Comparison of ENCODE assay signal across 8 mouse cellular contexts in the genomic region with DNA sequence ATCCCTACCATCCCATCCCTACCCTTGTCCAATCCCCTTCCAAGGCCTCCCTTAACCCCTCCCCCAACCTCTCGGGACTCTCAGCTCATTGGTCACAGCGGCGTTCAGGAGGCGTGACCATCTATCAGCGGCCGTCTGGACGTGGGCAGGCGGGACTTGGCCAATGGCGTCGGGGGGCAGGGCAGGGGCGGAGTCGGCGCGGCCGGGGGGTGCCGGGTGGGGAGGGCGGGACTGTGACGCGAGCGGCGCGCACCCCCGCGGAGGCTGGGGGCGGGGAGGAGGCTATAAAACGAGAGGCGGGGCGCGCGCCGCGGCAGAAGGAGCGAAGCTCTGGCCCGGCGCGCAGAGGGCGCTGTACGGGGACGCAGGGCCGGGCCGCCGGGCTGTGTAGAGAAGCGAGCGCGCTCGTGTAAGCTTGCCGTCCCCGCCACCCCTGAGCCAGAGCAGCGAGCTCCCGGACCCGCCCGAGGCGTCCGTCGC. TPM values are rescaled to one million over a fixed set of nuclear protein-coding genes. Genes with fewer than 3 reads are reported as not detected.
A peak's percentile ranks its signal among the peaks of the same experiment; 100 is the strongest.
DNase-seq lines count a peak whose midpoint lies in the region; ATAC-seq and TF ChIP-seq lines count a peak whose summit lies in the region.

Gene Tob1, plus strand, starts transcription at position 331 of the 480 bp plus-strand sequence.

- H3K9ac ChIP-seq in embryonic facial prominence, embryonic 14.5 days (ENCODE audit: low read depth, low read length) = peak within 1 kb of the TSS; percentile 95
- peak within 1 kb of the TSS; percentile 95 for H3K9ac ChIP-seq in limb, embryonic 14.5 days (ENCODE audit: low read depth, low read length, severe bottlenecking)
- H3K9ac ChIP-seq in midbrain, postnatal 0 days (replicated peaks; ENCODE audit: low read length, poor library complexity, severe bottlenecking) = peak within 1 kb of the TSS; percentile 99

- peaks cover 16% of the 10 kb centered on the region; the same call in 1 of the 2 replicates for H3K4me1 ChIP-seq in embryonic facial prominence, embryonic 14.5 days (ENCODE audit: control insufficient read depth, insufficient read depth, low read length)
- peaks cover 20% of the 10 kb centered on the region for H3K4me1 ChIP-seq in limb, embryonic 14.5 days (ENCODE audit: control insufficient read depth, insufficient read depth, low read length)
- peaks cover 4% of the 10 kb centered on the region; the same call in 1 of the 2 replicates for H3K4me1 ChIP-seq in midbrain, postnatal 0 days (ENCODE audit: insufficient read depth, low read length)

- peak; percentile 96 for ATAC-seq in embryonic facial prominence, embryonic 14.5 days (ENCODE audit: low read depth)
- ATAC-seq in limb, embryonic 14.5 days (ENCODE audit: low FRiP score, low read depth) = peak; percentile 96
- ATAC-seq in midbrain, postnatal 0 days (ENCODE audit: low FRiP score) = peak; percentile 98

- peak; percentile 100 for TF ChIP-seq POLR2A in limb, embryonic 14.5 days (IDR thresholded peaks at IDR 0.05; ENCODE audit: borderline replicate concordance, extremely low read depth, insufficient read depth, insufficient read length)

- TF ChIP-seq CTCF in midbrain, postnatal 0 days (IDR thresholded peaks at IDR 0.05) = peak; percentile 53

- H3K36me3 ChIP-seq in embryonic facial prominence, embryonic 14.5 days (ENCODE audit: control insufficient read depth, insufficient read depth, low read length) = peaks cover 17% of the 10 kb centered on the region
- peaks cover 16% of the 10 kb centered on the region for H3K36me3 ChIP-seq in limb, embryonic 14.5 days (ENCODE audit: control insufficient read depth, insufficient read depth, low read length)
- peaks cover 12% of the 10 kb centered on the region; the same call in 1 of the 2 replicates for H3K36me3 ChIP-seq in midbrain, postnatal 0 days (ENCODE audit: insufficient read depth, low read length)

- peak within 1 kb of the TSS; percentile 99 for H3K27ac ChIP-seq in embryonic facial prominence, embryonic 14.5 days (replicated peaks; ENCODE audit: low read depth, low read length)
- H3K27ac ChIP-seq in limb, embryonic 14.5 days (replicated peaks; ENCODE audit: low read depth, low read length) = peak within 1 kb of the TSS; percentile 97
- H3K27ac ChIP-seq in midbrain, postnatal 0 days (ENCODE audit: low read depth, low read length) = peak within 1 kb of the TSS; percentile 98

- no peaks in the 10 kb centered on the region for H3K9me3 ChIP-seq in embryonic facial prominence, embryonic 14.5 days (ENCODE audit: control insufficient read depth, low read length)
- no peaks in the 10 kb centered on the region for H3K9me3 ChIP-seq in limb, embryonic 14.5 days (ENCODE audit: control insufficient read depth, low read length)
- H3K9me3 ChIP-seq in midbrain, postnatal 0 days (ENCODE audit: low read length) = no peaks in the 10 kb centered on the region

- 0% methylated on average over 10 of the region's 55 CpGs for WGBS in embryonic facial prominence, embryonic 14.5 days
- WGBS in limb, embryonic 14.5 days = 0% methylated on average over 19 of the region's 55 CpGs
- 0% methylated on average over 26 of the region's 55 CpGs for WGBS in midbrain, postnatal 0 days

- peak within 1 kb of the TSS; percentile 98 for H3K4me3 ChIP-seq in embryonic facial prominence, embryonic 14.5 days (ENCODE audit: low read depth, low read length)
- peak within 1 kb of the TSS; percentile 97 for H3K4me3 ChIP-seq in limb, embryonic 14.5 days (replicated peaks; ENCODE audit: low read length)
- H3K4me3 ChIP-seq in midbrain, postnatal 0 days (ENCODE audit: low read depth, low read length) = peak within 1 kb of the TSS; percentile 99

- no peaks in the 10 kb centered on the region for H3K27me3 ChIP-seq in embryonic facial prominence, embryonic 14.5 days (replicated peaks; ENCODE audit: control insufficient read depth, insufficient read depth, low read length)
- H3K27me3 ChIP-seq in limb, embryonic 14.5 days (ENCODE audit: control insufficient read depth, insufficient read depth, low read length) = no peaks in the 10 kb centered on the region
- no peaks in the 10 kb centered on the region for H3K27me3 ChIP-seq in midbrain, postnatal 0 days (ENCODE audit: insufficient read depth, low read length)

- DNase-seq in 3T3-L1 (ENCODE audit: low read depth, low spot score) = peak; percentile 99
- DNase-seq in adrenal gland, postnatal 4 days (ENCODE audit: low spot score in 2 of 2) = peak; percentile 97 to 98
- peak; percentile 100 for DNase-seq in embryonic facial prominence, embryonic 14.5 days (ENCODE audit: low spot score)
- peak; percentile 97 for DNase-seq in heart, adult 8-10 months (ENCODE audit: low spot score)
- peak; percentile 99 for DNase-seq in kidney, adult 9 months
- DNase-seq in limb, embryonic 14.5 days (ENCODE audit: low spot score) = peak; percentile 99
- DNase-seq in midbrain, postnatal 0 days (ENCODE audit: low spot score) = peak; percentile 100
- DNase-seq in spleen, postnatal 14 days (ENCODE audit: low spot score in 2 of 2) = peak; percentile 93 to 94

- H3K4me2 ChIP-seq in embryonic facial prominence, embryonic 14.5 days (ENCODE audit: low read depth, low read length) = peak within 1 kb of the TSS; percentile 96
- H3K4me2 ChIP-seq in limb, embryonic 14.5 days (replicated peaks; ENCODE audit: low read depth, low read length, severe bottlenecking) = peak within 1 kb of the TSS; percentile 97
- H3K4me2 ChIP-seq in midbrain, postnatal 0 days (ENCODE audit: low read depth, low read length, poor library complexity, severe bottlenecking) = peak within 1 kb of the TSS; percentile 79

RNA-seq across cellular contexts. Expression of gene Tob1, which starts in this region (rescaled TPM):
- total RNA-seq in adrenal gland, postnatal 4 days (2021) = 100 to 1,000 TPM; 117 to 126 TPM
- 33.8 and 40.3 TPM in 2 replicates for polyA plus RNA-seq in embryonic facial prominence, embryonic 14.5 days (2014; fragmentation: Nextera tagmentation; extraction: Ambion mirVana)
- 10 to 100 TPM; 51.3 to 58.4 (median 53.2) TPM for total RNA-seq in heart, adult 8-10 months (2022)
- 28.4 and 29.7 TPM in 2 replicates for polyA plus RNA-seq in limb, embryonic 14.5 days (2012; rRNA removed)
- 34.8 and 37.3 TPM in 2 replicates for polyA plus RNA-seq in limb, embryonic 14.5 days (2014; fragmentation: Nextera tagmentation; extraction: Ambion mirVana)
- 15.6 and 20.4 TPM in 2 replicates for total RNA-seq in midbrain, postnatal 0 days (2014; rRNA removed)
- 25.5 and 27.9 TPM in 2 replicates for polyA plus RNA-seq in midbrain, postnatal 0 days (2015; fragmentation: Nextera tagmentation; extraction: Ambion mirVana)

Comparison
In these comparisons a context has a peak if more than half of its experiments do, and no peak if none do; other contexts are left out.
1. Peak in every context shown above with its lines: DNase-seq, ATAC-seq, H3K4me3 ChIP-seq and H3K27ac ChIP-seq.